Mouse (Mus musculus): ENCODE data around the gene Hoxd10.

GRCm38 (mm10) chr2:74739476-74739800, 47.7 kb downstream of the Hoxd10 start:
- TF ChIP-seq CTCF (IDR thresholded peaks at IDR 0.05; ENCODE audit: insufficient read depth, low read depth, low read length) (no peak), POLR2A (IDR thresholded peaks at IDR 0.05; ENCODE audit: insufficient read depth, low read depth, low read length) (no peak)
